In the genomic region with DNA sequence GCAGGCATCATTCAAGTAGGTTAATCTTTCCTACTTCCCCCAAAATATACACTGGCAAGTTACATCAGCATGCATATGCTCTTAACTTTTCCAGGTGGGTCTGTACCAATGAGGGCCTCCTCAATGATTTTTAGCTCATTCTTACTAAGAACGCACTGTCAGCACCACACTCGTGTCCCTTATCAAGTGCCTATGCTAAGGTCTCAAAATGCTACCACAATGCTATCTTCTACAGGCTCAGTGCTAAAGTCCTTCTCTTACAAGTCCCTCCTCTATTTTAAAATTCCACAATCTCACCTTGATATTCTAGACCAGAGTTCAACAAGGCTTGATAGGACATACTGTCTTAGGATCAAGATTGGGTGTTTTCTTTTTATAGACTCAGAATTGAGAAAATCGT, we compare ENCODE assay signal across 19 mouse cellular contexts.
"Had no signal": no experiment of that assay in that cellular context is flagged by ENCODE, and none has a peak within 500 bp of the region (broad histone marks: within the 10 kb centered on the region; RNA-seq: fewer than 3 reads in every experiment).

No protein-coding gene starts in this region.

- H3K4me2 ChIP-seq: lung, embryonic 14.5 days; neural tube, embryonic 13.5 days; neural tube, embryonic 15.5 days; stomach, embryonic 15.5 days had no signal

- DNase-seq: lung, adult 18-20 months; lung, embryonic 14.5 days; lung, postnatal 10 days; lung, postnatal 4 days; midbrain, embryonic 14.5 days; retina, postnatal 1 day; right cerebral cortex, adult 18-20 months; right cerebral cortex, postnatal 14 days; thymus, adult 2 months; thymus, postnatal 25 days; thymus, postnatal 4 days had no signal

- H3K9ac ChIP-seq: liver, embryonic 14.5 days; lung, embryonic 14.5 days; neural tube, embryonic 13.5 days; neural tube, embryonic 15.5 days; stomach, embryonic 15.5 days had no signal

- H3K27me3 ChIP-seq: neural tube, embryonic 13.5 days; neural tube, embryonic 15.5 days; stomach, embryonic 15.5 days had no signal

- H3K9me3 ChIP-seq: midbrain, embryonic 10.5 days; neural tube, embryonic 13.5 days; neural tube, embryonic 15.5 days; stomach, embryonic 15.5 days had no signal

- H3K27ac ChIP-seq: liver, embryonic 14.5 days; midbrain, embryonic 10.5 days; neural tube, embryonic 13.5 days; neural tube, embryonic 15.5 days; stomach, embryonic 15.5 days; stomach, postnatal 0 days had no signal

- ATAC-seq: midbrain, embryonic 16.5 days had no signal

- H3K4me1 ChIP-seq: midbrain, embryonic 10.5 days; neural tube, embryonic 13.5 days; neural tube, embryonic 15.5 days; stomach, embryonic 15.5 days had no signal

- H3K4me3 ChIP-seq: midbrain, embryonic 10.5 days; myocyte; neural tube, embryonic 13.5 days; neural tube, embryonic 15.5 days; stomach, embryonic 15.5 days had no signal
